Mouse (Mus musculus): Measurements from ENCODE around the gene Ndst2. TPM values are rescaled to one million over a fixed set of nuclear protein-coding genes. Genes with fewer than 3 reads are reported as not detected.

The Ndst2 gene
- polyA plus RNA-seq, 1 experiment from 2014 or later: 23.4 TPM

DNA sequence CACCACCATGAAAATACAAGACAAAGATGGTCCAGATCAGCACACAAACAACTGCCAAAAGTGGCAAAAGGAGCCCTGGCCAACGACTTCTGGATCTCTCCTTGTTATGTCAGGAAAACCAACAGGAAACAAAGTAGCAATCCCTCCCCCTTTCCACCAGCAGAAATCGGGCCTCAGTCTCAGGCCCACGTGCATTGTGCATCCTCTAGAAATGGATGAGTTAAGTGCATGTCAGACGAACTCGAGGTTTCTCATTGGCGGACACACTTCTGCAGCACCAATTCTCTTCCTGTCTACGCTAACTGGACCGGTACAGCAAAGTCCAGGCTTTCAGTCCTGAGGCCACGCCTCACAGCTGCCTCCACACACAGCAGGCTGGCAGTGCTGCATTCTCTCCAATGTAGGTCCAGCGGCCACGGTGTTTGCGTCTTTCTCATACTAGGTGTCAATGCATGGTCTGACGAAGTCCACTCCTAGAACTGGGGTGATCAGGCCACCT is 1.6 kb upstream of the Ndst2 start:
- no peak for ATAC-seq (ENCODE audit: low FRiP score, low read depth)
- Histone ChIP-seq H3K27ac (no peak overlapping the region), H3K9ac (no peak overlapping the region), H3K4me3 (no peak overlapping the region), H3K9me3 (no peaks in the 10 kb centered on the region), H3K36me3 (peaks cover 32% of the 10 kb centered on the region), H3K4me2 (replicated peaks) (no peak overlapping the region), H3K27me3 (replicated peaks) (no peaks in the 10 kb centered on the region), H3K4me1 (peaks cover 10% of the 10 kb centered on the region)
- 84% methylated on average over 13 of the region's 13 CpGs for WGBS

DNA sequence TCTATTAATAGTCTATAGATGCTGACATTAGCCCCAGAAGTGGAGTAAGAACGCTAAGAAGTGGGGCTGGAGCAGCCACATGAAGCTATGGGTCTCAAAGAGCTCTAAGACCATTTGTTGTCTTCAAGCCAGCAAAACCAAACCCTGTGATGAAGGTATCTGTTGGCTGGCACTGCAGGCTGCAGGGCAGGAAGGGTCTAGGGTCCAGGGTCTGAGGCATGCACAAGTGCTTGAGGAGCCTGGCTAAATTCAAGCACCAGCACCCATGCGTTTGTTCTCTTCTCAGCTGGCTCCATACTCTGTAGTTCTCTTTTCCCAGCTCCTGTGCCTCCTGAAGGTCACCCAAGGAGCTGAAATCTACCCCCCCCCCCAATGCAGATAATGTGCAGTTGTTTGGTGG is 690 bp upstream of the Ndst2 start:
- H3K4me1 ChIP-seq: peaks cover 10% of the 10 kb centered on the region
- H3K4me2 ChIP-seq (replicated peaks): no peak overlapping the region; the same call in 1 of the 2 replicates
- no peak for ATAC-seq (ENCODE audit: low FRiP score, low read depth)
- no peak overlapping the region for H3K9ac ChIP-seq
- no peak overlapping the region; the same call in 1 of the 2 replicates for H3K27ac ChIP-seq
- WGBS: 75% methylated on average over 2 of the region's 2 CpGs
- H3K9me3 ChIP-seq: no peaks in the 10 kb centered on the region
- H3K27me3 ChIP-seq (replicated peaks): no peaks in the 10 kb centered on the region
- H3K36me3 ChIP-seq: peaks cover 31% of the 10 kb centered on the region
- H3K4me3 ChIP-seq: no peak overlapping the region

DNA sequence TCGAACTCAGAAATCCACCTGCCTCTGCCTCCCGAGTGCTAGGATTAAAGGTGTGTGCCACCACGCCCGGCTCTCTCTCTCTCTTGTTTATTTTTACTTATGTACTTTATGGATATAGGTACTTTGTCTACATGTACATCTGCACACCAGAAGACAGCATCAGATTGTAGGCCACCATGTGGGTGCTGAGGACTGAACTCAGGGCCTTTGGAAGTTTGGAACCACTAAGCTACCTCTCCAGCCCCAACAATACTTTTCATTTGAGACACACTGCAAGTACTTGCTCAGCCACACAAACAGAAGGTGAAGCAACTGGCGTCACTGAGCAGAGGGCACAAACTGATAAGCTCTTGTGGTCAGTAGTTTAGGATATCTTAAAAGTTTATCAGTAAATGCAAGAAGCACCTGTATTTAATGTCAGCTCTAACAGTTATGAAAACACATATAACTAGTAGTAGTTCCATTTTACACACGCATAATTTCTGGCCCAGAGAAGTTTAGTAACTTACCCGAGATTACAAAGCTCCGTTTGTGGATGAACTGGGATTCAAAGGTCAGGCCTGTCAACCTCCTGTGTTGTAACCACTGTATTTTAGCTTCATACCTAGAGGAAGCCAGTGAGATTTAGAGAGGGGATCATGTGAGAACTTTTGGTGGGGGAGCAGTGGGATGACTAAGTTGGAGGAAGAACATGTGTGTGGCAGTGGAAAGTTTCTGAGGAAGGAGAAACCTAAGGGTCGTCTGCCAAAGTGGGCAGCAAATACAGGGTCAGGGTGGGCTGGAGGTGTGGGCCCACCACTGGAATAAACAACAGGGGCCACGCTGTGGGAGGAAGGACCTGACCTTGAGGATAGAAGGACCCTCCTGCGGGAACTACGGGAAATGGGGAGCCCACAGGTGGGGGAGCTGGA is 1.1 kb downstream of the Ndst2 start:
- 54% methylated on average over 12 of the region's 12 CpGs for WGBS
- no peaks in the 10 kb centered on the region for H3K27me3 ChIP-seq (replicated peaks)
- peaks cover 43% of the 10 kb centered on the region for H3K36me3 ChIP-seq
- peak overlapping the region; percentile 79 for H3K4me3 ChIP-seq
- no peaks in the 10 kb centered on the region for H3K9me3 ChIP-seq
- H3K9ac ChIP-seq: peak overlapping the region; percentile 93
- no peak; the same call in 1 of the 2 replicates for ATAC-seq (ENCODE audit: low FRiP score, low read depth)
- peak overlapping the region; percentile 93 for H3K4me2 ChIP-seq (replicated peaks)
- peaks cover 10% of the 10 kb centered on the region for H3K4me1 ChIP-seq
- H3K27ac ChIP-seq: no peak overlapping the region

DNA sequence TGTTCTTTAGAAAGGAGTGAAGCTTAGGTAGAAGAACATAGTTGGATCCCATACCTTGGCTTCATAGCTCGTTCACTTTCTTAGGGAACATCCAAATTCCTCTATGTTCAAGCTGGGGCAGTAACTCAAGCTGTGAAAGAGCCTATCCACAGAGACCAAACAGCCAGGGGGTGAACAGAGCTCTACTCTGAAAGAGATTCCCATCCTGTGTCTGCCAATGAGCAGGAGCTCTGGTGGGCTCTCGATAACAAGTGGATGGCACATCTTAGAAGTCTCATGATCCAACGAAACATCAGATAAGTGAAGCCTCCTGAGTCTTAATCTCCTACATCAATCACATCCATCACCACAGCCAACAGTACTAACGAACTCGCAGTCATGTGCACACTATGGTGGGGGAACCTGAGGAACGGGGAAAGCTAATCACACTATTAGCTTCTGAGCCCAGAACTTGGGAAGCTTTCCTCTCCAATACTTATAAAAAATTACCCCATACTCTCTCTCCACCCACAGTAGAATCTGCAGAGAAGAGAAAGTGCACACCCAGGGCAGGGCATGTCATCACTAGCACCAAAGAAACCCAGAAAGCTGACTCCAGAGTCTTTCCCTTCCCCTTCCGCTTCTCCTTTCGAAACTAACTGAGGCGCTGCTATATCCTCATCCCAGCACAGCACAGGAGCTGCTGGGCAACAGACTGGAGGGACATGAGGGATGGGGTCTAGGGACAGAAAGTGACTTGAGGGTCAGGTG is 3.3 kb downstream of the Ndst2 start:
- Histone ChIP-seq H3K4me1 (peaks cover 10% of the 10 kb centered on the region), H3K27ac (no peak overlapping the region), H3K4me2 (replicated peaks) (no peak overlapping the region), H3K9ac (no peak overlapping the region), H3K9me3 (no peaks in the 10 kb centered on the region), H3K27me3 (replicated peaks) (no peaks in the 10 kb centered on the region), H3K36me3 (peaks cover 49% of the 10 kb centered on the region), H3K4me3 (no peak overlapping the region)
- ATAC-seq (ENCODE audit: low FRiP score, low read depth): no peak
- 92% methylated on average over 9 of the region's 9 CpGs for WGBS

DNA sequence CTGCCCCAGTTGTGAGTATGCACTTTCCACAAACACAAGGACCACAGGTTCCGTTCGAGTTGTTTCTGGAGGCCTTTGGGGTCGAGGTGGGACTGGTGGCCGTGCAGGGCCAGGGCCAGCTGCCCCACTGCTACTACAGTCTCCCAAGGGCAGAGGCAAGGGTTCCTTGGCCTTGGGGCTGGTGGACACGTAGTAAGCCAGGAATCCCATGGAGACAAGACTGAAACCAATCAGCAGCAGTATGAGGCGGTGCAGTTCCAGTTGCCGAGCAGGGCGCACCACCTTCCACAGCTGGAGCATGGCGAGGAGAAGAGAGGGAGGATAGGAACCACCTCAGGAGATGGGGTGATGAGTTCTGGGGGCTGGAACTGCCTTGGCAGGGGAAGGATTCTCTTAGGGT is 4.5 kb downstream of the Ndst2 start:
- H3K9me3 ChIP-seq: no peaks in the 10 kb centered on the region
- no peak for ATAC-seq (ENCODE audit: low FRiP score, low read depth)
- H3K36me3 ChIP-seq: peaks cover 55% of the 10 kb centered on the region
- H3K4me2 ChIP-seq (replicated peaks): no peak overlapping the region
- no peaks in the 10 kb centered on the region for H3K27me3 ChIP-seq (replicated peaks)
- no peak overlapping the region for H3K4me3 ChIP-seq
- H3K27ac ChIP-seq: no peak overlapping the region
- H3K4me1 ChIP-seq: peaks cover 10% of the 10 kb centered on the region
- H3K9ac ChIP-seq: no peak overlapping the region
- WGBS: 93% methylated on average over 9 of the region's 9 CpGs

DNA sequence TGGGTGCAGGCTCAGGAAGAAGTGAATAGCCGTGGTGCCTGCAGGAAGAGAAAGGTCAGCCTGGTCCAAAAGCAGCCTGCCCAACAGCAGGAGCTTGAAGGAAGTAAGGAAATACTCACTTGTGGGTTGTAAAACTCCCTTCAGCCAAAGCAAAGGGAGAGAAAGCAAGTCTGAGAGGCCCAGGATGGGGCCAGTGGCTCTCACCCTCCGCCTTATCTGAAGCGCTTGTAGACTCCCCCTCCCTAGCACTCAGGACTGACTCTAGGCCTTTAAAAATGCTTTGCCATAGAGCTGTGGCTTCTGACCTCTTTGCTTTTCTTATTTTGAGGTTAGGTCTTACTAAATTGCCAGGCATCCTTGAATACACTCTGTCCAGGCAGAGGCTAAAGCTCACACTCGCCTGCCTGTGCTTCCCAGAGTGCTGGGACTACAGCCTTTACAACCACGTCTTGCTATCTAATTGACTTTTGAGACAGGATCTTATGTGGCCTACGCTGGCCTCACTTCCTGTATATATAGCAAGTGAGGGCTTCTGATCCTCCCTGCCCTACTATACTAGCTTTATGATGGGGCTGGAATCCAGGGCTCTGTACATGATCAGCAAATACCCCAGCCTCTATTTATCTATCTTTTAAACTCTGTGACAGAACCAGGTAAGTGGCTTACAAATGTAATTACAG is 8.6 kb downstream of the Ndst2 start:
- WGBS: 77% methylated on average over 6 of the region's 6 CpGs
- Histone ChIP-seq H3K9me3 (no peaks in the 10 kb centered on the region), H3K4me1 (no peaks in the 10 kb centered on the region), H3K27me3 (replicated peaks) (no peaks in the 10 kb centered on the region), H3K27ac (no peak overlapping the region), H3K9ac (no peak overlapping the region), H3K36me3 (peaks cover 94% of the 10 kb centered on the region), H3K4me2 (replicated peaks) (no peak overlapping the region), H3K4me3 (no peak overlapping the region)
- ATAC-seq (ENCODE audit: low FRiP score, low read depth): no peak

DNA sequence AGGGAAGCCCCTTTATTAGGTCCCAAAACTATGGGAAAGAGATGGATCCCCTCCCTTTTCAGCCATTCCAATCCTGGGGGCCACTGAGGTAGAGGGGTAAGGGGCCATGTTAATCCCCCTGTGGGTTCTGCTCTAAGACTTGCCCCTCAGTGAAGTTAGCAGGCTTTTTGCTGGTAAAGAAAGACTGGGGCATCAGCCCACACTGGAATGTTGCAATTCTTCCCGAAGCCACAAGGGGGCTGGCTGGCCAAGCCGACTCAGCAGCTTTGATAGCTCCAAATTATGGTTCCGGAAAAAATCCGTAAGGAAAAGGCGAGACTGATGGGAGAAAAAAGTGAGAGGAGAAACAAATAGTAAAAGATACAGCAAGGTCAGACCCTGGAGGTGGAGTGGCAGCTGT is 10.3 kb downstream of the Ndst2 start:
- 46% methylated on average over 5 of the region's 5 CpGs for WGBS
- 0 out of 2 replicates have a peak, but pooled peaks have one; percentile 46 for ATAC-seq (ENCODE audit: low FRiP score, low read depth)
- Histone ChIP-seq H3K27me3 (replicated peaks) (no peaks in the 10 kb centered on the region), H3K27ac (no peak overlapping the region), H3K36me3 (peaks cover 94% of the 10 kb centered on the region), H3K4me1 (no peaks in the 10 kb centered on the region), H3K4me2 (replicated peaks) (no peak overlapping the region), H3K4me3 (no peak overlapping the region), H3K9me3 (no peaks in the 10 kb centered on the region), H3K9ac (no peak overlapping the region)

DNA sequence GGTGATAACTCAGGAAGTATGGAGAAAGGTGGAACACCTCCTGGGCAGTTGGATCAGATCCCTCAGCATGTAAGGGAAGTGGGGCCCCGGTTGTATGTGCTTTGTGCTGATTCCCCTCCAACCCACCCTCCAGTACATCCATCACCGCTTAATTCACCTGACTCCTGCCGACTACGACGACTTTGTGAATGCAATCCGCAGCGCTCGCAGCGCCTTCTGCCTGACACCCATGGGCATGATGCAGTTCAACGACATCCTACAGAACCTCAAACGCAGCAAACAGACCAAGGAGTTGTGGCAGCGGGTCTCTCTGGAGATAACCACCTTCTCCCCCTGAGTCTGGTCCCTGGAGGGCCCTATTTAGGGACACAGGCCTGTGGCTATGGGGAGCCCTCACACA is 11.4 kb downstream of the Ndst2 start:
- H3K36me3 ChIP-seq: peaks cover 94% of the 10 kb centered on the region
- no peak overlapping the region for H3K4me2 ChIP-seq (replicated peaks)
- no peak for ATAC-seq (ENCODE audit: low FRiP score, low read depth)
- 93% methylated on average over 12 of the region's 12 CpGs for WGBS
- H3K9me3 ChIP-seq: no peaks in the 10 kb centered on the region
- no peak overlapping the region for H3K4me3 ChIP-seq
- H3K27ac ChIP-seq: no peak overlapping the region
- H3K9ac ChIP-seq: no peak overlapping the region
- H3K4me1 ChIP-seq: no peaks in the 10 kb centered on the region
- no peaks in the 10 kb centered on the region for H3K27me3 ChIP-seq (replicated peaks)

DNA sequence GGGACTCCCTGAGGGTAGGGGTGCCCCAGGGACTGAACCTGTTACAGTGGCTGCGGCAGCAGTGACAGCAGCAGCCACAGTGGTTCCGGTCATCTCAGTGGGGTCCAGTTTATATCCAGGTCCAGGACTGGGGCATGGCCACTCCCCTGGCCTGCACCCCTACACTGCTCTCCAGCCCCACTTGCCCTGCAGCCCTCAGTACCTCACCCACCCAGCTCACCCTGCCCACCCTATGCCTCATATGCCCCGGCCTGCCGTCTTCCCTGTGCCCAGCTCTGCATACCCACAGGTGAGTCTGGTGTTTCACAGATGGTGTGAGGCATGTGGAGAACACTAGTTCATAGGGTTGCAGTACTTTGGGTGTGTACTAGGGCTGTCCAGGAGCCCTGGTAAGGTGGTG is 13.0 kb downstream of the Ndst2 start:
- Histone ChIP-seq H3K4me1 (no peaks in the 10 kb centered on the region), H3K27me3 (replicated peaks) (no peaks in the 10 kb centered on the region), H3K4me2 (replicated peaks) (no peak overlapping the region), H3K27ac (no peak overlapping the region), H3K4me3 (no peak overlapping the region), H3K9me3 (no peaks in the 10 kb centered on the region), H3K36me3 (peaks cover 98% of the 10 kb centered on the region), H3K9ac (no peak overlapping the region)
- 94% methylated on average over 4 of the region's 4 CpGs for WGBS
- no peak for ATAC-seq (ENCODE audit: low FRiP score, low read depth)

DNA sequence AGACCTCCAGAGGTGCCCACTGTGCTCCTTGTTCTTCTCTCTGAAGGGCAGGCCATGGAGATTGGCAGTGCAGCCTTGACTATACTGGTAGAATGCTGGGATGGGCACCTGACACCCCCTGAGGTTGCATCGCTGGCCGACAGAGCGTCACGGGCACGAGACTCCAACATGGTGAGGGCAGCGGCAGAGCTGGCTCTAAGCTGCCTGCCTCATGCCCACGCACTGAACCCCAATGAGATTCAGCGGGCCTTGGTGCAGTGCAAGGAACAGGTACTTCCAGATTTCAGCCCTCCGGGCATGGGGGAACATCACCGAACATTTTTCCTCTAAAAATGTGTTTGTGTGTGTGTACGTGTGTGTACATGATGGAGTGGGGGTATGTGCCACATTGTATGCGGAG is 14.6 kb downstream of the Ndst2 start:
- Histone ChIP-seq H3K9me3 (no peaks in the 10 kb centered on the region), H3K9ac (no peak overlapping the region), H3K36me3 (peaks cover 97% of the 10 kb centered on the region), H3K4me3 (no peak overlapping the region), H3K27ac (no peak overlapping the region), H3K4me1 (no peaks in the 10 kb centered on the region), H3K4me2 (replicated peaks) (no peak overlapping the region), H3K27me3 (replicated peaks) (no peaks in the 10 kb centered on the region)
- ATAC-seq (ENCODE audit: low FRiP score, low read depth): no peak
- WGBS: 96% methylated on average over 12 of the region's 12 CpGs

DNA sequence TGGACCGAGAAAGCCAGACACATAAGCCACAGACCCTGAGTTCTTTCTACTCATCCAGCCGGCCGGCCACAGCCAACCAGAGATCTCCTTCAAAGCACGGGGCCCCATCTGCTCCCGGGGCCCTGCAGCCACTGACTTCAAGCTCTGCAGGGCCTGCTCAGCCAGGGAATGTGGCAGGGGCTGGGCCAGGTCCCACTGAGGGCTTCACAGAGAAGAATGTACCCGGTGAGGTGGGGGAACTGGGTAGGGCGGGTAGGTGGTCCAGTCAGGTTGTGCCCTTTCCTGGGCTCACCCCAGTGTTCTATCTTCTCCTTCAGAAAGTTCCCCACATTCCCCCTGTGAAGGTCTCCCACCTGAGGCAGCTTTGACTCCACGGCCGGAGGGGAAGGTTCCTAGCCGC is 15.9 kb downstream of the Ndst2 start:
- Histone ChIP-seq H3K9me3 (no peaks in the 10 kb centered on the region), H3K4me1 (no peaks in the 10 kb centered on the region), H3K27me3 (replicated peaks) (no peaks in the 10 kb centered on the region), H3K36me3 (peaks cover 97% of the 10 kb centered on the region), H3K9ac (no peak overlapping the region), H3K4me2 (replicated peaks) (no peak overlapping the region), H3K4me3 (no peak overlapping the region), H3K27ac (no peak overlapping the region)
- no peak for ATAC-seq (ENCODE audit: low FRiP score, low read depth)
- 94% methylated on average over 10 of the region's 10 CpGs for WGBS

DNA sequence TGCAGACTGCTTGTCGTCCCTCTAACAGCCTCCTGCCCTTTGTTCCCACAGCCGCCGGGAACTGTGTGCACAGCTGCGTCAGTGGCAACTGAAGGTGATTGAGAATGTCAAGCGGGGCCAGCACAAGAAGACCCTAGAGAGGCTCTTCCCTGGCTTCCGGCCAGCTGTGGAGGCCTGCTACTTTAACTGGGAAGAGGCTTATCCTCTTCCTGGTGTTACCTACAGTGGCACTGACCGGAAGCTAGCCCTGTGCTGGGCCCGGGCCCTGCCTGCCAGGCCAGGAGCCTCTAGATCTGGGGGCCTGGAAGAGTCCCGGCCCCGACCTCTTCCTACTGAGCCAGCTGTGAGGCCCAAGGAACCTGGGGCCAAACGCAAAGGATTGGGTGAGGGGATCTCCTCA is 20.5 kb downstream of the Ndst2 start:
- no peak for ATAC-seq (ENCODE audit: low FRiP score, low read depth)
- Histone ChIP-seq H3K27ac (no peak overlapping the region), H3K4me3 (no peak overlapping the region), H3K36me3 (peaks cover 89% of the 10 kb centered on the region), H3K9me3 (no peaks in the 10 kb centered on the region), H3K4me2 (replicated peaks) (no peak overlapping the region), H3K9ac (no peak overlapping the region), H3K4me1 (peaks cover 7% of the 10 kb centered on the region), H3K27me3 (replicated peaks) (no peaks in the 10 kb centered on the region)
- 82% methylated on average over 11 of the region's 11 CpGs for WGBS

Data from neural tube, embryonic 12.5 days (tissue).